Mouse (Mus musculus): Measurements from ENCODE around the gene Rpl10. TPM values are rescaled to one million over a fixed set of nuclear protein-coding genes. Genes with fewer than 3 reads are reported as not detected.

Gene Rpl10
- polyA plus RNA-seq, 2 experiments, result 993 to 2,306 TPM

DNA sequence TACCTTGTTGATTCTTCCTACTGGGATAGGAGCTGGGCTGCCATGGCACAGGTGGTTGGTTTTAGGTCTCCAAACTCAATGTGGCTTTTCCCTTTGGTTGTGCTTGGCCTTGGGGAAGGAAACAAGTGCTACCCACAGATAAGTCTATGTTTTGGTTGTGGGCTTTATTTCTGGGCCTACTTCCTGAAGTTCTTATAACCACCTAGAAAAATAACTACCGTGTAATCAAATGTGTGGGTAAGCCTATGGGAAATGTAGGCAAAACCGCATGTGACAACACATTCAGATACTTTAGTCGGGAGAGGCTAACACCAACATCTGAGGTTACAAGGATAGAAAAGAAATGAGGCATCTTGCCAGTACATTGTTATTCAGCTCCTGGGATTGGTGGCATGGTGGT is 12.9 kb upstream of the Rpl10 start:
- TF ChIP-seq POLR2A (IDR thresholded peaks at IDR 0.05; ENCODE audit: borderline replicate concordance, extremely low read depth, insufficient read depth, insufficient read length), result no peak
- Histone ChIP-seq H3K4me2 (replicated peaks; ENCODE audit: low read depth, low read length, severe bottlenecking) (no peak overlapping the region), H3K27me3 (ENCODE audit: control insufficient read depth, insufficient read depth, low read length) (no peaks in the 10 kb centered on the region), H3K36me3 (ENCODE audit: control insufficient read depth, insufficient read depth, low read length) (peaks cover 24% of the 10 kb centered on the region), H3K27ac (replicated peaks; ENCODE audit: low read depth, low read length) (no peak overlapping the region), H3K9ac (ENCODE audit: low read depth, low read length, severe bottlenecking) (no peak overlapping the region), H3K9me3 (ENCODE audit: control insufficient read depth, low read length) (no peaks in the 10 kb centered on the region), H3K4me3 (replicated peaks; ENCODE audit: low read length) (no peak overlapping the region), H3K4me1 (ENCODE audit: control insufficient read depth, insufficient read depth, low read length) (no peaks in the 10 kb centered on the region)
- WGBS, result 93% methylated on average over 3 of the region's 3 CpGs
- DNase-seq (ENCODE audit: low spot score) (no peak), ATAC-seq (ENCODE audit: low FRiP score, low read depth) (no peak)

DNA sequence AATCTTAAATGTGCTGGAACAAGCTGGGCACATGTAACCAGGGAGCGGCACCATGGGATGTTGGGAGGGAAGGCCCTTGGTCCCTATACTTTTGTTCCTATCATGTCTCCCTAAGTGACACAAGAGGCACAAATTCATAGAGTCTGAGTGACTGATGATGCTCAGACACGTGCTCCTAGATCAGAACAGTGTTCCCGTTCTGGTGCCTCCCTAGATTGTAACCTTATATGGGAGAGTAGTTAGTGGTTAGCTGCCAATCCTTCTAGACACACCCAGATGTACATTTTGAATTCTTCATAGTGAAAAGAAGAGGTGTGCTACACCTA is 913 bp upstream of the Rpl10 start:
- WGBS, result 22% methylated on average over 3 of the region's 3 CpGs
- no peak for TF ChIP-seq POLR2A (IDR thresholded peaks at IDR 0.05; ENCODE audit: borderline replicate concordance, extremely low read depth, insufficient read depth, insufficient read length)
- DNase-seq (ENCODE audit: low spot score) (no peak), ATAC-seq (ENCODE audit: low FRiP score, low read depth) (peak; percentile 17; the same call in 1 of the 2 replicates)
- peak overlapping the region; percentile 61 for H3K9ac ChIP-seq (ENCODE audit: low read depth, low read length, severe bottlenecking)
- H3K4me2 ChIP-seq (replicated peaks; ENCODE audit: low read depth, low read length, severe bottlenecking), result peak overlapping the region; percentile 53
- H3K9me3 ChIP-seq (ENCODE audit: control insufficient read depth, low read length), result no peaks in the 10 kb centered on the region
- peak overlapping the region; percentile 97 for H3K27ac ChIP-seq (replicated peaks; ENCODE audit: low read depth, low read length)
- H3K4me3 ChIP-seq (replicated peaks; ENCODE audit: low read length), result peak overlapping the region; percentile 53
- no peaks in the 10 kb centered on the region for H3K4me1 ChIP-seq (ENCODE audit: control insufficient read depth, insufficient read depth, low read length)
- H3K36me3 ChIP-seq (ENCODE audit: control insufficient read depth, insufficient read depth, low read length), result peaks cover 14% of the 10 kb centered on the region
- no peaks in the 10 kb centered on the region for H3K27me3 ChIP-seq (ENCODE audit: control insufficient read depth, insufficient read depth, low read length)

DNA sequence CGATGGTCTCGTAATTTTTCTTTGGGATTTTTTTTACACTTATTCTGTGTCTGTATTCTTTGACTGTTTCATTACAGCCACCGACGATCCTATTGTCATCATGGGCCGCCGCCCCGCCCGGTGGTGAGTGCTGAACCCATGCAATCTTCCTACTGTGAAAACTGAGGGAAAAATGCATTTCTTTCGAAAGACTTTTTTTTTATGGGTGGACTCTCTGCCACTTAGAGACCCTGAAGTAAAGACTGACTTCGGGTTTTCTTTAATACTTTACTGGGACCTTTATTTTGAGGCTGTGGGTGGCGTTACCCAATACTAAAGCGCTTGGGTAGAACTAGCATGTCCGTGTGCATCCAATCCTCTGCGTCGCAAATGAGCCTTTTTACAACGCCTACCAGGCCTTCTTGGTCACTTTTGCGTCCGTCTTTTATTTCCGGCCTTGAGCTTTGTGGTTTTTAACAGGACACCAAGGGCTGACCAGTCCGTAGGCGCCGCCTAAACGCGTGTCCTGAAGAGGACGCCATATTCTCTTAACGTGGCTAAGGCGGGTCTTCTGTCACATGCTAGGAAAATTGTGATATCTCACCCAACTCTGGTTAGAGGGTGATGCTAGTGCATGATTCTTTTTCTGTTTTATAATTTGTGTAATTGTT is 415 bp downstream of the Rpl10 start:
- Histone ChIP-seq H3K27ac (replicated peaks; ENCODE audit: low read depth, low read length) (peak overlapping the region; percentile 74), H3K4me3 (replicated peaks; ENCODE audit: low read length) (peak overlapping the region; percentile 53), H3K4me1 (ENCODE audit: control insufficient read depth, insufficient read depth, low read length) (no peaks in the 10 kb centered on the region), H3K9ac (ENCODE audit: low read depth, low read length, severe bottlenecking) (peak overlapping the region; percentile 86), H3K9me3 (ENCODE audit: control insufficient read depth, low read length) (no peaks in the 10 kb centered on the region), H3K4me2 (replicated peaks; ENCODE audit: low read depth, low read length, severe bottlenecking) (peak overlapping the region; percentile 48), H3K27me3 (ENCODE audit: control insufficient read depth, insufficient read depth, low read length) (no peaks in the 10 kb centered on the region), H3K36me3 (ENCODE audit: control insufficient read depth, insufficient read depth, low read length) (peaks cover 14% of the 10 kb centered on the region)
- DNase-seq (ENCODE audit: low spot score), result peak; percentile 21
- WGBS, result 24% methylated on average over 27 of the region's 27 CpGs
- ATAC-seq (ENCODE audit: low FRiP score, low read depth), result no peak
- TF ChIP-seq POLR2A (IDR thresholded peaks at IDR 0.05; ENCODE audit: borderline replicate concordance, extremely low read depth, insufficient read depth, insufficient read length), result no peak

DNA sequence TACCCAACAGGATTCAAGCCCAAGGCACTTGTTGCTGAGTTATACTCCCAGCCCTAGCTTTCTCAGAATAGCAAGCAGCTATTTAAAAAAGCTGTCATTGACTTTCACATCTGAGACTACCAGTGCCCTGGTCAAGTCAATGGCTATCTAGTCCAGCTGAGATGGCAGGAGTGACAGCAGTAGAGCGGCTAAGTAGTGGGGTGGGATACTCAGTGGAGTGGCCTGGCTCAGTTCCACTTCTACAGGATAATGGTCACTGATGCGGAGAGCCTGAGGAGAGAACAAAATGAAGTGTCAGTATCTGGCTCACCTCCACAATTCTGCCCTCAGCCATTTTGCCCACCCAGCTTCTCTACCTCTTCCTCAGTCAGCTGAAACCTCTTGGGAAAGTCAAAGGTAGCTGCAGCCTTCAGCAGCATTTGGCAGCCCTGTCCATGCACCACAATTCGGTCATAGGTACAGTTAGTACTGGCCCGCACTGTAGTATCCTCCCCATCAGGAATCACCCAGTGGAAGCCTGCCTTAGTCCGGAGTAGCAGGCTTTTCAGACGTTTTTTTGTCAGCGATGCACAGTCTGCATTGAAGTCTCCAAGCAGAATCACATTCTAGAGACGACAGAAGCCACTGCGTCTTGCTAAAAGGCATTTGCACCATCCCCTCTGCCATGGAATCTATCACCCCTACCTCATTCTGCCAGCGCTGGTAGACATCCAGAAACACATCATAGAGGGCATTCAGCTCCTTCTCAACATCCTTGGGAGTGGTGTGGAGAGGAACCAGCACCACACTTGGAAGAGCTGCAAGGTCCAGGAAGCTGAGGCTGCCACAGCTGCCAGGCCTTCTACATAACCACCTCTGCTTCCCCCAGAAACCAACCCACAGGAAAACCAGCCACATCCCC is 3.1 kb downstream of the Rpl10 start:
- H3K4me1 ChIP-seq (ENCODE audit: control insufficient read depth, insufficient read depth, low read length), result no peaks in the 10 kb centered on the region
- no peak overlapping the region for H3K4me3 ChIP-seq (replicated peaks; ENCODE audit: low read length)
- WGBS, result 34% methylated on average over 10 of the region's 10 CpGs
- H3K9me3 ChIP-seq (ENCODE audit: control insufficient read depth, low read length), result no peaks in the 10 kb centered on the region
- TF ChIP-seq POLR2A (IDR thresholded peaks at IDR 0.05; ENCODE audit: borderline replicate concordance, extremely low read depth, insufficient read depth, insufficient read length), result no peak
- DNase-seq (ENCODE audit: low spot score) (no peak), ATAC-seq (ENCODE audit: low FRiP score, low read depth) (no peak)
- no peaks in the 10 kb centered on the region for H3K27me3 ChIP-seq (ENCODE audit: control insufficient read depth, insufficient read depth, low read length)
- no peak overlapping the region for H3K4me2 ChIP-seq (replicated peaks; ENCODE audit: low read depth, low read length, severe bottlenecking)
- peaks cover 14% of the 10 kb centered on the region for H3K36me3 ChIP-seq (ENCODE audit: control insufficient read depth, insufficient read depth, low read length)
- H3K9ac ChIP-seq (ENCODE audit: low read depth, low read length, severe bottlenecking), result no peak overlapping the region
- 0 out of 2 replicates have a peak overlapping the region, but pooled peaks have one; percentile 26 for H3K27ac ChIP-seq (replicated peaks; ENCODE audit: low read depth, low read length)

DNA sequence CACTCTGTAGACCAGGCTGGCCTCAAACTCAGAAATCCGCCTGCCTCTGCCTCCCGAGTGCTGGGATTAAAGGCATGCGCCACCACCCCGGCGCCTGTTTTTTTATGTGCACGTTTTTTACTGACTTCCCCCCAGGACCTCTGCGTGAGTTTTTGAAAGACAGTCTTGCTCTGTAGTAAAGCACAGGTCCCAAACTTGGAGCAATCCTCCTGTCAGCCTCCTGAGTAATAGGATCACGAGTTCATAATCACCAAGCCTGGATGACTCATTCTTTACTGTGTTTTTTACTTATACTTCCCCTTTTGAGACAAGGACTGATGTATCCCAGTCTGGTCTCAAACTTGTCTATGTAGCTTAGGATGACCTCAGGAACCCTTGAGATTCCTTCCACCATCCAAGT is 7.3 kb downstream of the Rpl10 start:
- Histone ChIP-seq H3K4me2 (replicated peaks; ENCODE audit: low read depth, low read length, severe bottlenecking) (no peak overlapping the region), H3K9ac (ENCODE audit: low read depth, low read length, severe bottlenecking) (no peak overlapping the region), H3K4me3 (replicated peaks; ENCODE audit: low read length) (no peak overlapping the region), H3K4me1 (ENCODE audit: control insufficient read depth, insufficient read depth, low read length) (0 out of 2 replicates have a peak, but pooled peaks cover 4% of the 10 kb centered on the region), H3K36me3 (ENCODE audit: control insufficient read depth, insufficient read depth, low read length) (peaks cover 6% of the 10 kb centered on the region; the same call in 1 of the 2 replicates), H3K27me3 (ENCODE audit: control insufficient read depth, insufficient read depth, low read length) (no peaks in the 10 kb centered on the region), H3K27ac (replicated peaks; ENCODE audit: low read depth, low read length) (no peak overlapping the region), H3K9me3 (ENCODE audit: control insufficient read depth, low read length) (no peaks in the 10 kb centered on the region)
- no peak for ATAC-seq (ENCODE audit: low FRiP score, low read depth)
- WGBS, result 78% methylated on average over 8 of the region's 8 CpGs
- no peak for DNase-seq (ENCODE audit: low spot score)
- TF ChIP-seq POLR2A (IDR thresholded peaks at IDR 0.05; ENCODE audit: borderline replicate concordance, extremely low read depth, insufficient read depth, insufficient read length), result no peak

Data from limb, embryonic 14.5 days (tissue).